Mouse (Mus musculus) layer of hippocampus, adult 18-20 months (tissue): Measurements from ENCODE around the gene Mnat1. TPM values are rescaled to one million over a fixed set of nuclear protein-coding genes. Genes with fewer than 3 reads are reported as not detected.
A peak's percentile ranks its signal among the peaks of the same experiment; 100 is the strongest.

Experiments used
- DNase-seq, 2 experiments: peaks; one replicate each; pipeline ENCODE4 v3.0.0; 2022; ENCODE audit warnings: low spot score in 2 of 2
- total RNA-seq, 2 experiments: library from RNA; stranded (reverse); gene quantifications; 2 replicates each; pipeline ENCODE4 v1.2.3; 2021

Gene Mnat1
- total RNA-seq, 2 experiments from 2014 or later, result 27.8 to 28.3 TPM

GRCm38 (mm10) chr12:73228427-73228826 lies 104.9 kb downstream of the Mnat1 start:
- DNase-seq, result no peak

- no peak for DNase-seq
Measured at GRCm38 (mm10) chr12:73230196-73230595, 106.7 kb downstream of the Mnat1 start.

GRCm38 (mm10) chr12:73231552-73231951 lies 108.0 kb downstream of the Mnat1 start:
- no peak for DNase-seq

- DNase-seq, result no peak
Measured at GRCm38 (mm10) chr12:73232586-73232985, 109.1 kb downstream of the Mnat1 start.

GRCm38 (mm10) chr12:73241960-73242359 lies 118.4 kb downstream of the Mnat1 start:
- DNase-seq, result peak; percentile 39 to 41

GRCm38 (mm10) chr12:73245687-73246086 lies 122.2 kb downstream of the Mnat1 start:
- peak in 1 of 2 experiments; percentile 40 for DNase-seq

GRCm38 (mm10) chr12:73255006-73255405 lies 131.5 kb downstream of the Mnat1 start:
- DNase-seq, result no peak

GRCm38 (mm10) chr12:73259269-73259668 lies 135.8 kb downstream of the Mnat1 start:
- peak in 1 of 2 experiments; percentile 15 for DNase-seq

GRCm38 (mm10) chr12:73260339-73260738 lies 136.8 kb downstream of the Mnat1 start:
- DNase-seq, result no peak

- no peak for DNase-seq
Measured at GRCm38 (mm10) chr12:73265381-73265978, 142.0 kb downstream of the Mnat1 start.

- DNase-seq, result no peak
Measured at GRCm38 (mm10) chr12:73266597-73266996, 143.1 kb downstream of the Mnat1 start.

- DNase-seq, result no peak
Measured at GRCm38 (mm10) chr12:73268497-73268896, 145.0 kb downstream of the Mnat1 start.

- no peak for DNase-seq
Measured at GRCm38 (mm10) chr12:73269531-73269930, 146.0 kb downstream of the Mnat1 start.

- DNase-seq, result no peak
Measured at GRCm38 (mm10) chr12:73269933-73270332, 146.4 kb downstream of the Mnat1 start.

GRCm38 (mm10) chr12:73274921-73275320 lies 151.4 kb downstream of the Mnat1 start:
- no peak for DNase-seq

GRCm38 (mm10) chr12:73286287-73287092 lies 163.0 kb downstream of the Mnat1 start, which contains the start of the genes Trmt5 and Slc38a6:
TSS of gene Trmt5 (minus strand) at chr12:73286710.
TSS of gene Slc38a6 (plus strand) at chr12:73286779.
- peak; percentile 88 to 95 for DNase-seq

GRCm38 (mm10) chr12:73287609-73288008 lies 164.1 kb downstream of the Mnat1 start:
- no peak for DNase-seq

- no peak for DNase-seq
Measured at GRCm38 (mm10) chr12:73288626-73289025, 165.1 kb downstream of the Mnat1 start.

- no peak for DNase-seq
Measured at GRCm38 (mm10) chr12:73294884-73295283, 171.4 kb downstream of the Mnat1 start.

- no peak for DNase-seq
Measured at GRCm38 (mm10) chr12:73295505-73296140, 172.1 kb downstream of the Mnat1 start.

GRCm38 (mm10) chr12:73298621-73299020 lies 175.1 kb downstream of the Mnat1 start:
- DNase-seq, result no peak

- no peak for DNase-seq
Measured at GRCm38 (mm10) chr12:73300531-73300930, 177.0 kb downstream of the Mnat1 start.
